Mouse (Mus musculus) neural tube, embryonic 14.5 days (tissue): ENCODE results near the gene Ccser1. TPM values are rescaled to one million over a fixed set of nuclear protein-coding genes. Genes with fewer than 3 reads are reported as not detected.
"Not testable (repeated sequence)": the region's sequence is repeated elsewhere in the genome, so short reads cannot be mapped to it uniquely, and the experiment has no call there.

Experiments used
- ATAC-seq: fragments of 200-750 bp; cut with Nextera tagmentation; 2 replicates; pipeline ENCODE4 v1.8.0; 2017; ENCODE audit warnings: low read depth, mild to moderate bottlenecking, moderate TSS enrichment, moderate library complexity
- H3K27ac ChIP-seq: fragments of 300-500 bp; sonication (generic); 2 replicates; pipeline ENCODE4 v1.5.1; 2014; ENCODE audit warnings: low read depth, mild to moderate bottlenecking, control low read depth, low read length, moderate library complexity, mixed read lengths
- H3K27me3 ChIP-seq: fragments of 300-500 bp; sonication (generic); 2 replicates; pipeline ENCODE4 v1.6.1; 2014; ENCODE audit warnings: low read length; ENCODE audit not compliant: control insufficient read depth, insufficient read depth
- H3K36me3 ChIP-seq: fragments of 300-500 bp; sonication (generic); 2 replicates; pipeline ENCODE4 v1.6.1; 2014; ENCODE audit warnings: low read length, mixed read lengths; ENCODE audit not compliant: control insufficient read depth, insufficient read depth
- H3K4me1 ChIP-seq: fragments of 300-500 bp; sonication (generic); 2 replicates; pipeline ENCODE4 v1.6.1; 2014; ENCODE audit warnings: low read length; ENCODE audit not compliant: control insufficient read depth, insufficient read depth
- H3K4me2 ChIP-seq: fragments of 300-500 bp; sonication (generic); 2 replicates; pipeline ENCODE4 v1.6.1; 2014; ENCODE audit warnings: mild to moderate bottlenecking, low read depth, low read length, control low read depth
- H3K4me3 ChIP-seq: fragments of 300-500 bp; sonication (generic); 2 replicates; pipeline ENCODE4 v1.5.1; 2014; ENCODE audit warnings: low read depth, low read length, control low read depth, mixed read lengths
- H3K9ac ChIP-seq: fragments of 300-500 bp; sonication (generic); replicated peaks from 2 replicates; pipeline ENCODE4 v1.6.1; 2014; ENCODE audit warnings: low read depth, mild to moderate bottlenecking, control low read depth, low read length, mixed read lengths
- H3K9me3 ChIP-seq: fragments of 300-500 bp; sonication (generic); 2 replicates; pipeline ENCODE4 v1.6.1; 2016; ENCODE audit warnings: low read length; ENCODE audit not compliant: control insufficient read depth
- WGBS: fragments of 180-500 bp; shearing (Covaris S2); extraction: QIAGEN DNeasy Blood & Tissue Kit; methylation state at CpG from one replicate; pipeline ENCODE4 v1.1.7; 2014; 5-methylcytosine and 5-hydroxymethylcytosine counted together
- polyA plus RNA-seq: library from polyadenylated mRNA; unstranded; fragments of >200 nt; fragmentation: Nextera tagmentation; extraction: Ambion mirVana; gene quantifications from 2 replicates; pipeline ENCODE4 v1.2.1, GENCODE M21; 2014

Ccser1 gene
- polyA plus RNA-seq, 1 experiment from 2014 or later = 37.5 TPM

DNA sequence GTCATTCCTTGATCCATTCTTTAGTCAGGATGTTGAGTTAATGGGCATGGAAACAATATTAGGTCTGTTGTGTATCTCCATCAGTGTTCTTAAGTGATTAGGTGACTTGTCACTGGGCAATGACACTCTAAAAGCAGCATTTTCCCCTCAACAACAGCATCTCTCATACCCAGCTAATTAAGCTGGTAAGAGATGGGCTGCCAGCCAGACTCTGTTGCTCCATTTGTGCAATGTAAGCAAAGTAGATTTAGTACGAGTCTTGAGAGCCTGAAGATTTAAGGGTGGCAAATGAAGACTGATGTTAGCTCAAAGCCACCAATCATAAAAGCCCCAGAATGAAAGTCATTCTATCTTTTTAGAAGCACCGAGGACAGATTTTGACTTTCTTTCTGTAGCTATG lies 60.5 kb downstream of the Ccser1 start:
- ATAC-seq = no peak
- Histone ChIP-seq H3K9me3 (no peaks in the 10 kb centered on the region), H3K9ac (no peak overlapping the region), H3K4me3 (no peak overlapping the region), H3K4me2 (no peak overlapping the region), H3K36me3 (no peaks in the 10 kb centered on the region), H3K27ac (no peak overlapping the region), H3K4me1 (no peaks in the 10 kb centered on the region), H3K27me3 (no peaks in the 10 kb centered on the region)
- WGBS = 76% methylated on average over 2 of the region's 2 CpGs

DNA sequence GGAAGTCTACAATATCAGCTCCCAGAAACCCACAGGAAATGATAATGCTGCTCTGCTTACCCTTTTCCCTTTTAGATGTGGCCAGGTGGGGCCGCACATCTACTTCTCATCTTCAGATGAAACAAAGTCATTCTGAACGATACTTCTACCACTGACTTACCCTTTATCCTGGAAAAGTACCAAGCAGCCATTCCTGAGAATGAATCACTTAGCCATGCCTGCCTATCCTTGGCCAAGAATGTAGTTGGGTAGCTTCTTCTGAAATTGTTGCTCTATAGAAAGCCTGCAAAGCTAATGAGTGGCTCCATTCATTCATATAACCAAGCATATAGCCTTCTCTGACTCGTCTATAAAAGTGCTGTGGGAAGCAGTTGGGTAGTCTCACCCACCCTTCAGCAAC lies 62.4 kb downstream of the Ccser1 start:
- no peaks in the 10 kb centered on the region for H3K27me3 ChIP-seq
- H3K27ac ChIP-seq = no peak overlapping the region
- H3K4me1 ChIP-seq = no peaks in the 10 kb centered on the region
- H3K4me3 ChIP-seq = no peak overlapping the region
- H3K9ac ChIP-seq = no peak overlapping the region
- WGBS = 91% methylated on average over 3 of the region's 3 CpGs
- no peaks in the 10 kb centered on the region for H3K36me3 ChIP-seq
- no peak overlapping the region for H3K4me2 ChIP-seq
- H3K9me3 ChIP-seq = no peaks in the 10 kb centered on the region
- no peak for ATAC-seq

DNA sequence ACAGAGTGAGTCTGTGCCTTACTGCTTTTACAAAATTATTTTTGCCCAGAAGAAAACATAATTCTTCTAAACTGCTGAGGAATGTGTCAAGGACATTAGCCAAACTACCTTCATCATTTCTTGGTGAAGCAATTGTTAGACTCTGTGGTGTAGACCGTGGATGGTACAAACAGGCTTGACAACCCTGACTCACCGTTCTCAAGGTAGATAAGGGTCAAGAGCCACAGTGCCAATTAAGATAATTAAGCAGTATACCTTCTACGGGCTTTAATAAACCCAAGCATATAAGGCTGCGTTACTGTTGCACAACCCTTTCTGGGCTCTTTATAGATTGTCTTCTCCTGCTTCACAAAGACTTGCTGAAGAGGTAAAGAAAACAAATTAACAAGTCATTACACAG lies 66.4 kb downstream of the Ccser1 start:
- Histone ChIP-seq H3K4me2 (no peak overlapping the region), H3K9ac (no peak overlapping the region), H3K36me3 (no peaks in the 10 kb centered on the region), H3K4me1 (no peaks in the 10 kb centered on the region), H3K27ac (no peak overlapping the region), H3K27me3 (no peaks in the 10 kb centered on the region), H3K9me3 (no peaks in the 10 kb centered on the region), H3K4me3 (no peak overlapping the region)
- WGBS = 71% methylated on average over 4 of the region's 4 CpGs
- no peak for ATAC-seq

DNA sequence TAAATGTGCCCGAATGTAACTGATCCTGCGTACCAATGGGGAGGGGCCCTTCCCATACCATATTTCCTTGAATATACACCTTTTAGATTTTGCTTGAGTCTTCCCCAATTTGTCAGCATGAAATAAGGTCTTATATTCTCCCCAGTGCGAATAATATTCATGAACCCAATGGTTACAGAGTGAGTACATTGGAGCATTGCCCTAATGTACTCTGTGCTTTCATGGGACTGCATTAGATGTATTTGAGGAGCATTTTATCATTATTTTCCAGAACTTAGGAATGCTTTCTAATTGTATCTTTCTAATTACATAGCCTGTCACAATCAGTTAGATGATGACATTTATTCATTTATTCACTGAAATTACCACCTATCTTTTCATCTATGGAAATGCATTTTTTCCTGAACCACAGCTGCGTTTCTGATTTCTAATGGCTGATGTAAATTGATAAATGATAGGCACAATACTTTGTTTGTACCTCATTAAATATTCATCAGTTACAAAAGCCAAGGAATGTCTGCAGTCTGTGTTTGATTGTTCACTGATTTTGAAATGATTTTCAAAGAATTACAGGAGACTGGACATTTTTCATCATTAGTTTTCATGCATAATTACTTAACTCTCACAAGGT lies 67.8 kb downstream of the Ccser1 start:
- no peak overlapping the region for H3K9ac ChIP-seq
- no peaks in the 10 kb centered on the region for H3K36me3 ChIP-seq
- no peak overlapping the region for H3K4me2 ChIP-seq
- no peak overlapping the region for H3K27ac ChIP-seq
- no peak overlapping the region for H3K4me3 ChIP-seq
- ATAC-seq = peak; percentile 13; the same call in 1 of the 2 replicates
- no peaks in the 10 kb centered on the region for H3K9me3 ChIP-seq
- H3K27me3 ChIP-seq = no peaks in the 10 kb centered on the region
- no peaks in the 10 kb centered on the region for H3K4me1 ChIP-seq
- 72% methylated on average over 4 of the region's 4 CpGs for WGBS

DNA sequence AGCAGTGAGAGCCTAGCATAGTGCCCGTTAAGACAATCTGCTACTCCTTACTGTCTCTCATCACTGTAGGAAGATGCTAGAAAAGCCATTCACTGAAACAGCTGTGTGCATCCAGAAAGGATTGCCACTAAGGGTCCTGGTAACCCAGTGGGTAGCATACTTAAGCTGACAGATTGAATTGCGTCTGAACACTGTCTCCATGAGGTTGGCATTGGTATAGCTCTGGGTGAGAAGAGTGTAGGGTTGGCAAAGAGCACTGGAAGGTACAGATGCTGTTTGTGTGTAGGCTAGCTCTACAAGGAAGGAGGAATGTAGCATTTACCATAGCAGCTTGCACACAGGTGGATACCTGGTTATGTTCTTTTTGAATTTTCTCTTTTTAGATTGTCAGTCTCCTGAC lies 68.6 kb downstream of the Ccser1 start:
- no peaks in the 10 kb centered on the region for H3K9me3 ChIP-seq
- no peaks in the 10 kb centered on the region for H3K27me3 ChIP-seq
- H3K36me3 ChIP-seq = no peaks in the 10 kb centered on the region
- 50% methylated on average over 2 of the region's 2 CpGs for WGBS
- no peak overlapping the region for H3K27ac ChIP-seq
- H3K4me3 ChIP-seq = no peak overlapping the region
- ATAC-seq = peak; percentile 76
- no peaks in the 10 kb centered on the region for H3K4me1 ChIP-seq
- H3K9ac ChIP-seq = no peak overlapping the region
- H3K4me2 ChIP-seq = no peak overlapping the region

DNA sequence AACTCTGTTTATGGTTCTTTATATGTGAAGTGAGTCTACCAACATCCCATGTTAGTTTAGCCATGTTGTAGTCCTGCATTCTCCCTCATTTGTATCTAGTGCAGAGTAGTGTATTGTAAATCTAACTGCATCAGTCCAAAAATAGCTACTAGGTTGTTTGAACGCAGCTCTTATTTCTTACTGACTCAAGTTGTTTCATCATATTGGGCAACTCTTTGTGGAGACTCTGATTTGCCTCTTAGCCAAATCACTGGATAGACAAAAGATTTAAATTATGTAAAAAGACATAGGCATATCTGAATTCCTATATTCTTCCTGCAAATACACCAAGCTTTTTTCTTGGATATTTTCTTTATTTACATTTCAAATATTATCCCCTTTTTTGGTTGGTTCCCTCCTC lies 71.1 kb downstream of the Ccser1 start:
- no peak for ATAC-seq
- H3K27ac ChIP-seq = no peak overlapping the region
- H3K27me3 ChIP-seq = no peaks in the 10 kb centered on the region
- no peaks in the 10 kb centered on the region for H3K36me3 ChIP-seq
- H3K4me1 ChIP-seq = no peaks in the 10 kb centered on the region
- H3K9ac ChIP-seq = no peak overlapping the region
- no peak overlapping the region for H3K4me3 ChIP-seq
- no peaks in the 10 kb centered on the region for H3K9me3 ChIP-seq
- WGBS = 93% methylated on average over 1 of the region's 1 CpGs
- H3K4me2 ChIP-seq = no peak overlapping the region

DNA sequence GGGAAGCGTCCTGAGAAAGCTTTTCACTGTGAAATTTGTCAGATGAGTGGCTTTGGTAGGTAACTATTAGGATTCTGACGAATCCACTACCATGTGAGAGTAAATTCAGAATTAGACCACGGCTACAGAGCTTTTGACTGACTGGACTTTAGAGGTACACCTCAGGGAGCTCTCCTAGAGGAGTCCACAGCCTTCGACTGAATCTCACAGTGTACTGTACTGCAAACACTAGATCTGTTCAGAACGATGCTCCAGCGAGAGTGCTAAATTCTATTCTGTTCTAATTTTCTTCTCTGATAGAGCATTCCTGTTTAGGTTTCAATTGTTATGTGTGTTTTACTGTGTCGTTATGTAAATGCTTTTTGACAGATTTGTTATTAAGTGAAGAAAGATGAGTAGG lies 72.8 kb downstream of the Ccser1 start:
- Histone ChIP-seq H3K9ac (no peak overlapping the region), H3K4me3 (no peak overlapping the region), H3K4me1 (no peaks in the 10 kb centered on the region), H3K4me2 (no peak overlapping the region), H3K27ac (no peak overlapping the region), H3K27me3 (no peaks in the 10 kb centered on the region), H3K9me3 (no peaks in the 10 kb centered on the region), H3K36me3 (no peaks in the 10 kb centered on the region)
- no peak for ATAC-seq
- WGBS = 69% methylated on average over 7 of the region's 7 CpGs

DNA sequence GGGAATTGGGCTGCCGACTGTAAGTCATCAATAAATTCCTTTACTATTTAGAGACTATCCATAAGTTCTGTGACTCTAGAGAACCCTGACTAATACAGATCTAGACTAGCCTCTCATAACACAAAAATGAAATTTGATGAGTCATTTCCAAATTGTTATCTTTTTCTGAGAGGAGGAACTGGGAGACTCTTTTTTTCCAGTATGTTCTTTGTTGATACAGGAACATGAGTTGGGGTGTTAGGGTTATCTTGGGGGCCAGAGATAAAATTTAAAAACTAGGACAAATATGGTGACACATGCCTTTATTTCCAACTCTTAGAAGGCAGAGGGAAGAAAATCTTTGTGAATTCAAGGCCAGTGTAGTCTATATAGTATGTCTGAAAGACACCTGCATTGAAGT lies 75.8 kb downstream of the Ccser1 start:
- H3K9ac ChIP-seq, H3K27ac ChIP-seq, H3K36me3 ChIP-seq, H3K27me3 ChIP-seq, H3K4me2 ChIP-seq, H3K4me1 ChIP-seq, ATAC-seq, H3K4me3 ChIP-seq, H3K9me3 ChIP-seq: not testable (repeated sequence)
- no CpG with 5 or more reads among the region's 1 CpGs for WGBS

DNA sequence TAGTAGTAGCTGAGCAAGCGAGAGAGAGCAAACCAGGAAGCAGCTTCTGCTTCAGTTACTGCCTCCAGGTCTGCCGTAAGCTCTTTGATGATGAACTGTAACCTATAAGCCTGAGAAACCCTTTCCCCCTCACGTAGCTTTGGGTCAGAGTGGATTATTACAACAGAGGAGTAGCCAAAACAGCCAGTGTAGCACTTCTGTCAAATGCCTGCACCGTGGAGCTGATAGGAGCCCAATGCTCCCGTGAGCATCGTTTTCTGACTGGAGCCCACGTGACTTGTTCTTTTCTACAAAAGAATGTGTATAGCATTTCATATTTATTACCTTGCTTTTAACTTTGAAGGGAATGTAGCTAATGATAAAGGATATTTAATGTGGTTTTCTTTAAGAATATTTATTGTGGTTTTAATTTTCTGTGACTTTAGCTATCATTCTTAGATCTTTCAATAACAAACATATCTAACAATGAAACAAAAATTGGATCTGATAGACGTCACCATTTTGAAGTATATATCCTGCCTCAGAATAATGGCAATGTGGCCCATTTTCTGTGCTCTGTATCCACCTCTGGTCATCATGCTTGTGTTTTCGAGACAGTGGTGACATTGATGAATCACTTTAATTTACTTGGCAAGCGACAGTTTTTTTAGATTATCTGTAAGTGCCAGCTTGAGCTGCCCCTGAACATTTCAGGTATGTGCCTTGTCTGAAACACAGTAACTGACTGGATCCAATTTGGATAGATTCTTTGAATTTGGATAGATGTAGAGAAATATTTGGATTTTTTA lies 78.9 kb downstream of the Ccser1 start:
- no peaks in the 10 kb centered on the region for H3K36me3 ChIP-seq
- peak; percentile 44; the same call in 1 of the 2 replicates for ATAC-seq
- H3K4me3 ChIP-seq = no peak overlapping the region
- H3K9ac ChIP-seq = no peak overlapping the region
- no peak overlapping the region for H3K4me2 ChIP-seq
- no peaks in the 10 kb centered on the region for H3K27me3 ChIP-seq
- H3K4me1 ChIP-seq = no peaks in the 10 kb centered on the region
- 51% methylated on average over 10 of the region's 10 CpGs for WGBS
- no peak overlapping the region; the same call in 1 of the 2 replicates for H3K27ac ChIP-seq
- H3K9me3 ChIP-seq = no peaks in the 10 kb centered on the region
